Mouse (Mus musculus) liver, embryonic 13.5 days (tissue): ENCODE results near the gene Wipi2. TPM values are rescaled to one million over a fixed set of nuclear protein-coding genes. Genes with fewer than 3 reads are reported as not detected.
A peak's percentile ranks its signal among the peaks of the same experiment; 100 is the strongest.

Experiments
- ATAC-seq: fragments of 200-750 bp; cut with Nextera tagmentation; 2 replicates; pipeline ENCODE4 v1.8.0; 2017; ENCODE audit warnings: low read depth, mild to moderate bottlenecking, moderate number of reproducible peaks, moderate library complexity
- DNase-seq: peaks from one replicate; pipeline ENCODE4 v3.0.0; 2022
- H3K27ac ChIP-seq: fragments of 300-500 bp; sonication (generic); 2 replicates; pipeline ENCODE4 v1.5.1; 2015; ENCODE audit warnings: moderate library complexity, mild to moderate bottlenecking, inconsistent platforms
- H3K27me3 ChIP-seq: fragments of 300-500 bp; sonication (generic); 2 replicates; pipeline ENCODE4 v1.6.1; 2015; ENCODE audit warnings: mild to moderate bottlenecking, inconsistent platforms
- H3K36me3 ChIP-seq: fragments of 300-500 bp; sonication (generic); 2 replicates; pipeline ENCODE4 v1.6.1; 2015; ENCODE audit warnings: mild to moderate bottlenecking, inconsistent platforms
- H3K4me1 ChIP-seq: fragments of 300-500 bp; sonication (generic); replicated peaks from 2 replicates; pipeline ENCODE4 v1.6.1; 2015; ENCODE audit warnings: inconsistent platforms
- H3K4me2 ChIP-seq: fragments of 300-500 bp; sonication (generic); 2 replicates; pipeline ENCODE4 v1.6.1; 2015; ENCODE audit warnings: inconsistent platforms, mild to moderate bottlenecking, moderate library complexity
- H3K4me3 ChIP-seq: fragments of 300-500 bp; sonication (generic); replicated peaks from 2 replicates; pipeline ENCODE4 v1.5.1; 2015; ENCODE audit warnings: mild to moderate bottlenecking, inconsistent platforms
- H3K9ac ChIP-seq: fragments of 300-500 bp; sonication (generic); 2 replicates; pipeline ENCODE4 v1.6.1; 2015; ENCODE audit warnings: mild to moderate bottlenecking, inconsistent platforms
- H3K9me3 ChIP-seq: fragments of 300-500 bp; sonication (generic); replicated peaks from 2 replicates; pipeline ENCODE4 v1.6.1; 2016; ENCODE audit warnings: inconsistent platforms
- WGBS: fragments of 180-500 bp; shearing (Covaris S2); methylation state at CpG from one replicate; pipeline ENCODE4 v1.1.7; 2015; ENCODE audit not compliant: insufficient replicate concordance; 5-methylcytosine and 5-hydroxymethylcytosine counted together
- polyA plus RNA-seq: library from polyadenylated mRNA; unstranded; fragments of >200 nt; fragmentation: Nextera tagmentation; extraction: Ambion mirVana; gene quantifications from 2 replicates; pipeline ENCODE4 v1.2.1, GENCODE M21; 2015

Wipi2 gene
- polyA plus RNA-seq, 1 experiment from 2014 or later = 35.4 TPM

DNA sequence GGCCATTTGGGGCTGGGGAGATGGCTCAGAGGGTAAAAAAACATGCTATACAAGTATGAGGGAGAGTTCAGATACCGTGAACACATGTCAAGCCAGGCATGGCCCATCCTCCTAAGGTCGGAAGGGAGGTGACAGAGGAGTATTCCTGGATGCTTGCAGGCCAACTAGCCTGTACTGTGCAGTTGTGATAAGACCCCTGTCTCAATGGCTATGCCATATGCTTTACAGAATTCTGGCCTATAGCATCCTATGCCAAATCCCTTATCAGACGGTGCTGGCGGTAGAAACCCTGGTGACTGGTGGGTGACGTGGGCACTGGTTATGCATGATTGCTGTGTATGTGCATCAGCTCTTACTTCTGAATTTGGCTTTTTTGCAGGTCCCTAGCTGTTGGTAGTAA, 10.3 kb downstream of the Wipi2 start:
- peak; percentile 99 for ATAC-seq
- WGBS = 36% methylated on average over 5 of the region's 5 CpGs

GRCm38 (mm10) chr5:142640088-142640487, 12.6 kb downstream of the Wipi2 start:
- ATAC-seq = no peak

More for the DNA sequence above, 10.3 kb downstream of the Wipi2 start:
- H3K4me1 ChIP-seq = peaks cover 53% of the 10 kb centered on the region
- H3K9ac ChIP-seq = peak overlapping the region; percentile 26; the same call in 1 of the 2 replicates
- H3K4me3 ChIP-seq = no peak overlapping the region
- no peaks in the 10 kb centered on the region for H3K9me3 ChIP-seq
- DNase-seq = peak; percentile 61
- H3K27me3 ChIP-seq = no peaks in the 10 kb centered on the region
- peak overlapping the region; percentile 81 for H3K27ac ChIP-seq
- H3K4me2 ChIP-seq = peak overlapping the region; percentile 45
- H3K36me3 ChIP-seq = peaks cover 97% of the 10 kb centered on the region

DNA sequence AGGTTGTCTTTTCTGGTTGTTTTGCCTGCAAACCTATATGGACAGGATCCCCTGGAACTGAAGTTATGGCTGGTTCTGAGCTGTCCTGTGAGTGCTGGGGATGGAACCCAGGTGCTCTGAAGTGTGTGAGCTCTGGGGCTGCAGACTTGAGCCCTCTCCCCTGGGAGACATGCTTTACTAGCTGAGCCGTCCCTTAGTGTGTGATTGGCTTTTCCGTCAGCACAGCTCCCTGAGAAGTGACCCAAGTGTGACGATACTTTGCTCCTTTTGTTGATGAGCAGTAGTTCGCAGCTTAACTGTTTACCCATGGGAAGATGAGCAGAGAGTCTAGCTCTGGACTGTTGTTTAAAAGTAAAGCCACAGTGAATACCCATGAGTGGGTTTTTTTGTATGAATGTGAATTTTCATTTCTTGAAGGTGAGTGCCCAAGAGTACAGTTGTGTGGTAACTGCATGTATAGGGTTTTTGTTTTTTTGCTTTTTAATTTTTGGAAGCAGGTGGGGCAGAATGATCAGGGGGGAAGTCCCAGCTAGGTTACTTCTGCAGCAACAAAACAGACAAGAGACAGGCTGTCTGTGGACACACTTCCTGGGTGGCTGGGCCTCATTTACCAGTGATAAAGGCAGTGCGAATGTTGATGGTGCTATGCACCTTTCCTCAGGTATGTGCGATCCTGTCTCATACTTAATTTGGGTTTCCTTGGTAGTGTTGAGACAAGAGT, 14.0 kb downstream of the Wipi2 start:
- Histone ChIP-seq H3K27ac (no peak overlapping the region; the same call in none of the 2 replicates), H3K9me3 (no peaks in the 10 kb centered on the region), H3K27me3 (no peaks in the 10 kb centered on the region), H3K4me2 (no peak overlapping the region), H3K4me3 (no peak overlapping the region), H3K9ac (no peak overlapping the region), H3K4me1 (peaks cover 45% of the 10 kb centered on the region), H3K36me3 (peaks cover 84% of the 10 kb centered on the region)
- ATAC-seq = no peak
- 88% methylated on average over 6 of the region's 6 CpGs for WGBS
- DNase-seq = no peak

More at GRCm38 (mm10) chr5:142640088-142640487, 12.6 kb downstream of the Wipi2 start:
- no peaks in the 10 kb centered on the region for H3K27me3 ChIP-seq
- no peak for DNase-seq
- no peak overlapping the region for H3K9ac ChIP-seq
- no peak overlapping the region for H3K27ac ChIP-seq
- H3K36me3 ChIP-seq = peaks cover 88% of the 10 kb centered on the region
- no peak overlapping the region for H3K4me3 ChIP-seq
- H3K4me1 ChIP-seq = peaks cover 42% of the 10 kb centered on the region
- no peaks in the 10 kb centered on the region for H3K9me3 ChIP-seq
- WGBS = 80% methylated on average over 5 of the region's 5 CpGs
- H3K4me2 ChIP-seq = no peak overlapping the region

GRCm38 (mm10) chr5:142648162-142648561, 20.7 kb downstream of the Wipi2 start:
- Histone ChIP-seq H3K36me3 (peaks cover 28% of the 10 kb centered on the region; the same call in 1 of the 2 replicates), H3K9me3 (no peaks in the 10 kb centered on the region), H3K4me2 (peak overlapping the region; percentile 18), H3K9ac (peak overlapping the region; percentile 6; the same call in 1 of the 2 replicates), H3K4me1 (peaks cover 70% of the 10 kb centered on the region), H3K4me3 (no peak overlapping the region), H3K27ac (peak overlapping the region; percentile 97), H3K27me3 (no peaks in the 10 kb centered on the region)
- peak; percentile 11 for ATAC-seq
- WGBS = 65% methylated on average over 7 of the region's 7 CpGs
- no peak for DNase-seq

- H3K4me3 ChIP-seq = peak overlapping the region; percentile 40
- H3K36me3 ChIP-seq = peaks cover 24% of the 10 kb centered on the region; the same call in 1 of the 2 replicates
- ATAC-seq (no peak), DNase-seq (no peak)
- H3K4me2 ChIP-seq = peak overlapping the region; percentile 72
- no peaks in the 10 kb centered on the region for H3K9me3 ChIP-seq
- H3K9ac ChIP-seq = peak overlapping the region; percentile 70
- WGBS = 75% methylated on average over 4 of the region's 4 CpGs
- H3K27me3 ChIP-seq = no peaks in the 10 kb centered on the region
- H3K4me1 ChIP-seq = peaks cover 84% of the 10 kb centered on the region
- H3K27ac ChIP-seq = peak overlapping the region; percentile 97
These were observed 22.1 kb downstream of the Wipi2 start for GRCm38 (mm10) chr5:142649460-142650050.

GRCm38 (mm10) chr5:142650390-142650789, 22.9 kb downstream of the Wipi2 start:
- H3K27ac ChIP-seq = peak overlapping the region; percentile 97
- H3K36me3 ChIP-seq = peaks cover 25% of the 10 kb centered on the region
- H3K9ac ChIP-seq = peak overlapping the region; percentile 70
- H3K9me3 ChIP-seq = no peaks in the 10 kb centered on the region
- H3K4me2 ChIP-seq = peak overlapping the region; percentile 72
- peak; percentile 24; the same call in 1 of the 2 replicates for ATAC-seq
- peak overlapping the region; percentile 40 for H3K4me3 ChIP-seq
- H3K4me1 ChIP-seq = peaks cover 86% of the 10 kb centered on the region
- WGBS = 12% methylated on average over 3 of the region's 3 CpGs
- DNase-seq = peak; percentile 40
- H3K27me3 ChIP-seq = no peaks in the 10 kb centered on the region

GRCm38 (mm10) chr5:142650794-142651497, 23.4 kb downstream of the Wipi2 start:
- Histone ChIP-seq H3K9ac (peak overlapping the region; percentile 70), H3K9me3 (no peaks in the 10 kb centered on the region), H3K27me3 (no peaks in the 10 kb centered on the region), H3K27ac (peak overlapping the region; percentile 97), H3K4me2 (peak overlapping the region; percentile 72), H3K4me3 (peak overlapping the region; percentile 40), H3K4me1 (peaks cover 84% of the 10 kb centered on the region), H3K36me3 (peaks cover 25% of the 10 kb centered on the region)
- peak; percentile 83 for DNase-seq
- ATAC-seq = peak; percentile 93
- WGBS = 28% methylated on average over 6 of the region's 6 CpGs

DNA sequence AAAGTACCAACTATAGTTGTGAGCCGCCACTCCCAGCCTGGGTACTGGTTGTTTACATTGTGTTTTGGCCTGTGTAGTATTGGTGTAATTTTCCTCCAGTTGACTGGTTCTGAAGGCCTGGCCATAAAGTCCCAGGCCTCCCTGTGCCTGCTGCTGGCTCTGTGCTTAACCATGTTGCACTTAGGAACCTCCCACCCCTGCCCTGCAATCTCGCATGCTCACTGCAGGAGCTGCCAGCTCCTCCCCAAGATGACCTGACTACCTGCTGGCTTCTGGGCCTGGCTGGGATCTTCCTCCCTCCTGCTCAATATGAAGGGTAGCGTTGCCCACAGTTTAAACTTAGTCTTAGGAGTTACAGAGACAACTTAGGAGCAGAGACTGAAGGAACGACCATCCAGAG, 24.8 kb downstream of the Wipi2 start:
- Histone ChIP-seq H3K27ac (peak overlapping the region; percentile 97), H3K9ac (peak overlapping the region; percentile 62)
- 81% methylated on average over 4 of the region's 4 CpGs for WGBS

GRCm38 (mm10) chr5:142660656-142661434, 33.3 kb downstream of the Wipi2 start:
- H3K4me2 ChIP-seq = no peak overlapping the region
- no peaks in the 10 kb centered on the region for H3K9me3 ChIP-seq
- H3K4me1 ChIP-seq = peaks cover 6% of the 10 kb centered on the region; the same call in 1 of the 2 replicates
- no peak overlapping the region for H3K27ac ChIP-seq
- no peak overlapping the region for H3K9ac ChIP-seq
- peak; percentile 46; the same call in 1 of the 2 replicates for ATAC-seq
- no peak for DNase-seq
- H3K4me3 ChIP-seq = no peak overlapping the region
- no peaks in the 10 kb centered on the region for H3K27me3 ChIP-seq
- H3K36me3 ChIP-seq = peaks cover 100% of the 10 kb centered on the region
- 83% methylated on average over 7 of the region's 7 CpGs for WGBS

More for the DNA sequence above, 24.8 kb downstream of the Wipi2 start:
- peak overlapping the region; percentile 72 for H3K4me2 ChIP-seq
- peaks cover 30% of the 10 kb centered on the region for H3K36me3 ChIP-seq
- no peak overlapping the region for H3K4me3 ChIP-seq
- ATAC-seq (0 out of 2 replicates have a peak, but pooled peaks have one; percentile 24), DNase-seq (peak; percentile 35)
- H3K4me1 ChIP-seq = peaks cover 74% of the 10 kb centered on the region
- no peaks in the 10 kb centered on the region for H3K9me3 ChIP-seq
- H3K27me3 ChIP-seq = no peaks in the 10 kb centered on the region

GRCm38 (mm10) chr5:142667921-142668320, 40.4 kb downstream of the Wipi2 start:
- no peak for ATAC-seq
- Histone ChIP-seq H3K4me3 (no peak overlapping the region), H3K36me3 (peaks cover 87% of the 10 kb centered on the region), H3K9ac (no peak overlapping the region), H3K4me2 (no peak overlapping the region), H3K27ac (no peak overlapping the region), H3K9me3 (no peaks in the 10 kb centered on the region), H3K4me1 (no peaks in the 10 kb centered on the region), H3K27me3 (no peaks in the 10 kb centered on the region)
- no peak for DNase-seq
- WGBS = 54% methylated on average over 3 of the region's 3 CpGs
